Mouse (Mus musculus): ENCODE results near the gene Foxp4.

DNA sequence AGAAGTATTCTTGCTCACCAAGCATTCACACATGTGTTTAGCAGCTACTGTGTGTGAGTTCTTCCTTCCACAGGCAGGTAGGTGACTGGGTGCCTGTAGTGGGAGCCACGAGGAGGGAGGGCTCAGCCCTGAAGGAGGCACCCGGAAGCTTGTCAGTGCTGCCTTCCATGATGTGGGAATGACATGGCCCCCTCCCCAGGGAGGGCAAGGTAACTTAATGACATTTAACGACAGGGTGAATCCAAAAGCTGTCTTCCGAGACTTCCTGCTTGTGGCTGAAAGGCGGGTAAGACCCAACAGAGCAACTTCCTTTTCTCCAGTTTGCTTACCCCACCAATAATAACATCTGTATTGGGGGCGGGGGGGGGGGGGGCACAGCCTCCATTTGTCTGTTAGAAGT lies 23.7 kb downstream of the Foxp4 start:
- TF ChIP-seq POLR2AphosphoS5 (IDR thresholded peaks at IDR 0.05; ENCODE audit: insufficient replicate concordance, low read depth, low read length) (no peak), CTCF (IDR thresholded peaks at IDR 0.05; ENCODE audit: low read depth, low read length) (no peak)
